Mouse (Mus musculus) cerebellum, adult 2 months (tissue): Measurements from ENCODE around the gene Ephb2.

Experiments
- CTCF ChIP-seq: fragments of 200-500 bp; IDR thresholded peaks from 2 replicates; pipeline ENCODE4 v1.5.1; 2011; ENCODE audit warnings: low read depth, mild to moderate bottlenecking, control low read depth, low read length, moderate library complexity, borderline replicate concordance; ENCODE audit not compliant: insufficient read depth
- POLR2A ChIP-seq: fragments of 200-500 bp; IDR thresholded peaks from 2 replicates; pipeline ENCODE4 v1.6.1; 2011; ENCODE audit warnings: low read length, control low read depth, borderline replicate concordance; ENCODE audit not compliant: insufficient read depth

GRCm38 (mm10) chr4:136613657-136614056, 222.1 kb downstream of the Ephb2 start:
- no peak for TF ChIP-seq CTCF
- no peak for TF ChIP-seq POLR2A
